Mouse (Mus musculus) embryo, embryonic 10 days (tissue): ENCODE measurements around the gene 1700022I11Rik.
A peak's percentile ranks its signal among the peaks of the same experiment; 100 is the strongest.

ENCODE experiments used
- DNase-seq: peaks from one replicate; pipeline ENCODE4 v3.0.0-alpha.2; 2015; ENCODE audit warnings: low spot score

The 1700022I11Rik gene

GRCm38 (mm10) chr4:42969304-42969703 is at the start of gene 1700022I11Rik:
Gene 1700022I11Rik, plus strand, starts transcription at chr4:42969604.
- no peak for DNase-seq

DNA sequence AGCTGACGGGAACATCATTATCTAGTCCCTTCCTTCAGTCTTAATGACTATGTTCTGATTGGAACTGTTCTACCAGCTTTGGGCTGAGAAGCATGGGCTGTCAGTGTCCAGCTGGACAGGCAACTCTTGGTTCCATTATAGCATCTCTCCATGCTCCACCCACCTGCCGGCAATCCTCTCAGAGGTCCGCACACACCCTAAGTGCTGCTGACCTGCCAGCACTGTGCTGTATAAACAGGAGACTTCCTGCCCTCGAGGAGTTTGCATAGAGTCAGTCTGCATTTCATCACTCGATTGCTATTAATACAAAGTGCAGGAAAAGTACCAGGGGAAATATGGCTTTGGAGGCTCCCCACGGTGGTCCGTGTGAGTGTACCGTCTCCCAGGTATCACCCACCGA is 48.7 kb upstream of the 1700022I11Rik start:
- no peak for DNase-seq

DNA sequence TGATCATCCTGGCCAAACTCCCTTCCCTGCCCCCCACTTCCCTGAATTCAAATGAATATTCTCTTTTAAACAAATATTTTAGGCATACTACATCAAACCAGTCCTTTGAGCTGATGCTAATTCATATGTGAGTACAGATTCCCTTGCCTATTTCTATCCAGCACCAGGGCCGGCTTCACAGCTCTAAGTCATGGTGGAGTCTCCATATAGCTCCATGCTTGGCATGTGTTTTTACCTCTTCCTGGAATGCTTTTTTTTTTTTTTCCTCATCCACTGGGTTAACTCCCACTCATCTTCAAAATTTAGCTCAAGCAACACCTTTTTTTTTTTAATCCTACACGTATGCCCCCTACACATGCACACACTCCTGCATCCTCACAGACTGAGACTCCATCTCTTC is 47.9 kb upstream of the 1700022I11Rik start:
- DNase-seq = no peak

- no peak for DNase-seq
Measured at GRCm38 (mm10) chr4:42922056-42922455, 47.3 kb upstream of the 1700022I11Rik start.

- DNase-seq = no peak
Measured at GRCm38 (mm10) chr4:42922461-42922860, 46.9 kb upstream of the 1700022I11Rik start.

DNA sequence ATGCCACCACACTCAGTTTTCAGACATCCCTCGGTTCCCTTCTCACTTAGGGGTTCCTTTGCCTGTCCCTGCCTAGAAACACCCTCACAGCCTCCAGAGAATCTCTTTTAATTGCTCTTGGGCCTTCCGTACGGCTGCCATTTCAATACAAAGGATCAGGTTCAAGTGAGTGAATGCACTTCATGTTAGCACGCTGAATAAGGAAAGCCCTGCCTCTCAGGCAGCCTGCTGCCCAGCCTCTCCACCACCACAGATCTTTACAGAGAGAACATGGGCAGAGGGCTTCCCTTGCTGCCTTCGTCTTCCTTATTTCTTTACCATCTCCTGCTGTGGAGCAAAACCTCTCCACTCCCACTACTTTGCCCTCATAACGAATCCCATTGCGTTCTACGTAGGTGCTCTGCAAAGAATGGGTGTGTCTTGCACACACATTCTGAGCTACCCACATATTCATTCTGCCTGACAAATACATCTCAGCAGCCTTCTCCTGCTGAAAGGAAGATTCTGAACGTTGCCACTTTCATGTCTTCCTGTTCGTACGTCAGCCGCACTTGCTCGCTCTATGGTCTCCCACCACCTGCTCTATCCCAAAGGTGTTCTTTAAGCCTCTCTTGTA is 45.2 kb upstream of the 1700022I11Rik start:
- no peak for DNase-seq

- no peak for DNase-seq
Measured at GRCm38 (mm10) chr4:42928209-42928608, 41.2 kb upstream of the 1700022I11Rik start.

DNA sequence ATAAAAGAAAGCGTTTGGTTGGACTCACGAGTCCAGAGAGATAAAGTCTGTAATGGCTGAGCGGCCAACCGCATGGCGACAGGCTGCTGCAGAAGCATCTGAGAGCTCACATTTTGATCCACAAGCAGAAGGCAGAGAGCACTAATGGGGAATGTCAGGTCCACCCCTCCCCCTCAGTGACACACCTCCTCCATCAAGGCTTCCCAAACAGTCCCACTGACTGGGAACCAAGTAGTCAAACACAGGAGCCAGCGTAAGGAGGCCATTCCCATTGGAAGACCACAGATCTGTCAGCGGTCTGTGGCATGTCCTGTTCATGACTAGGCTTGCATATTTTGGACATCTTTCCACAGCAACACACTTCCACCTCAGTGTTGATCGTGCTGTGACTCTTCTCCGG is 40.5 kb upstream of the 1700022I11Rik start:
- no peak for DNase-seq

- no peak for DNase-seq
Measured at GRCm38 (mm10) chr4:42932229-42932969, 37.0 kb upstream of the 1700022I11Rik start.

- DNase-seq = peak; percentile 83
Measured at GRCm38 (mm10) chr4:42933630-42934029, 35.8 kb upstream of the 1700022I11Rik start.

- DNase-seq = no peak
Measured at GRCm38 (mm10) chr4:42941396-42941795, 28.0 kb upstream of the 1700022I11Rik start.

DNA sequence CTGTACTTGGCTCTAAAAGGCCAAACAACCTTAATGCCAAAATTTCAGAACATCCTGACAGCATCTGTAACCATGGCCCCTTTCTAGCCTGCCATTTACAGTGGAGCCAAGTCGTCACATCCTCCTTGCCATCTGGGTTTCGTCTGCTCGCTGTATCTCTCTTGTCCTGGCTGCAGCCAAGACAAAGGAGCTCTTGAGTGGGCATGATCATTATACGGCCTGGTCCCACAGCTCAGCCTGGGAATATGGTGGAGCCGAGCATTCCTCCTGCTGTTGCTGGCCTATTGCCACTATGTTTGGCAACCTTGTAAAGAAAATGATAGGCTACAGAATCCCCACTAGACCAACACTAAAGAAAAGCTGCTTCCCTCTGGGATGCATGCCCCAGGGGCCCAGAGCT is 26.1 kb upstream of the 1700022I11Rik start:
- DNase-seq = no peak

DNA sequence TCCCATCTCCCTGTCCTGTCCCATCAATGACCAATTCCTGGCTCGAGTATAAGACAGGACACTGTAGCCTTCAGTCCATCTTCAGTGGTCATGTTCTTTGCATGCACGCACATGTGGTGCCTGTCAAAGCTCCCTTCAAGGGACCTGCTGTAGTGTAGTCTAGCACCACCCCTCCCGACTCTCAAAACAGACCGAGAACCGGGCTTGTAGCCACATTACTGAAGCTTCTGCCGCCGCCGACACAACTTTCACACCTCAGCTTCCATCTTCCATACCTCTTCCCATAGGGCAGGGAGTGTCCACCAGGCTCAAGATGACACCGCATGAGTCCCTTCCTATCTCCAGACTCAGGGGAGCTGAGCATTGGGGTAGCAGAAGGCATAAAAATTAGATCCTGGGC is 25.2 kb upstream of the 1700022I11Rik start:
- no peak for DNase-seq

GRCm38 (mm10) chr4:42945043-42945442 is 24.4 kb upstream of the 1700022I11Rik start:
- peak; percentile 77 for DNase-seq

GRCm38 (mm10) chr4:42945445-42945844 is 24.0 kb upstream of the 1700022I11Rik start:
- no peak for DNase-seq

DNA sequence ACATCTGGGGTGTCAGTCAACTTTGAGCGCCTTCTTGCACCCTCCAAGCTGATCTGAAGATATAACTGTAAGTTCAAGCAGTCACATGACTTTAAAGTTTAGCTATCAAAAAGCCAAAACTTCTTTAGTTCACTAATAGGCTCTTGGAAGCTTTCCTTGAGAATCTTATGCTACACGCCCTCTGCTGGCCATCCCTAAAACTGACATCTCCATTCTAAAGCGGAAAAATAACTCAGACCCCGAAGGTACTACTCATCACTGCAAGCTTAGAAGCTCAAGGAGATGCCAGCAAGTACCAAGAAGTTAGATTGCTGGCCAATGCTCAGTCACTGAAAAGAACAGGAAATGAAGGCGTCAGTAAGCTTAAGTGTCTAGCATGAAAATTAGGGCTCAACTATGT is 23.5 kb upstream of the 1700022I11Rik start:
- DNase-seq = peak; percentile 81

DNA sequence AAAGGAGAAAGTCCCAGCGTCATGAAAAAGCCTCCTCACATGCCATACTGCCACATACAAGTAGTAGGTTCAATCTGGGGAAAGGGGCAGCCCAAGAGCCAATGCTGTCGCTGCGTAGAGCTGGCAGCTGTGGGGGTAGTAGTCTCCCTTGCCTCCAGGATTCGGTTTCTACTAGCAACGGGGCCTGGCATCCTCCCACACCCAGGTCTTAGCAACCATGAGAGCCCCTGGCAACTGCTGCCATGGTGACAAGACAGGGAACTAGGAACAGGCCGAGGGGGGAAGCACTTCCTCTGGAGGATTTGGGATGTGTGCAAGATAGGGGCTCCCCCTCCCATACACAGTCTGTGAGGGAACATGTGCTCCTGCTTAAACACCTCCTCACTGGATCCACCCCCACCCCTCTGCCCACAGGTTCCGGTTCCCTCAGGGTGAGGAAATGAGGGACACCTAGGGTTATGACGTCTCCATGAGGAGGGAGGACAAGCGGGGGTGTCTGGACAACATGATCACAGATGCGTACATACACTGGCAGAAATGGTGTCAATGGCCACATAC is 22.6 kb upstream of the 1700022I11Rik start:
- DNase-seq = peak; percentile 43

DNA sequence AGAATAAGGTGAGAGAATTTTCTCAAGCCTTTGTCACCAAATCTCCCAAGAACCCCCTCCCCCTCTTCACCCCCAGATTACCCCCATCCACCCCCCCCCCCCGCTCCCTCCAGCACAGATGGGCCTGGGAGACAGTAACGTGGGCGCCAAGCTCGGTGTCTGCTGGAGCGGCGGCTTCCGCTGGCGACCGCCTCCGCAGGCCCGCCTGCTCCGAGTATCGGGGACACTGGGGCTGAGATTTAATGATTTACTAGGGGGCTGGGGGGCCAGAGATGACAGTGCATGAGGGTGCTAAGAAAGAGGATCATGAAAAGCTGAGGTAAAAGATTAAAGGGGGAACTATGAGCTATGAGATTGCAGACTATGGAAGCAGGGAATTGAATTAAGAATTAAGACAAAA is 20.9 kb upstream of the 1700022I11Rik start:
- no peak for DNase-seq

DNA sequence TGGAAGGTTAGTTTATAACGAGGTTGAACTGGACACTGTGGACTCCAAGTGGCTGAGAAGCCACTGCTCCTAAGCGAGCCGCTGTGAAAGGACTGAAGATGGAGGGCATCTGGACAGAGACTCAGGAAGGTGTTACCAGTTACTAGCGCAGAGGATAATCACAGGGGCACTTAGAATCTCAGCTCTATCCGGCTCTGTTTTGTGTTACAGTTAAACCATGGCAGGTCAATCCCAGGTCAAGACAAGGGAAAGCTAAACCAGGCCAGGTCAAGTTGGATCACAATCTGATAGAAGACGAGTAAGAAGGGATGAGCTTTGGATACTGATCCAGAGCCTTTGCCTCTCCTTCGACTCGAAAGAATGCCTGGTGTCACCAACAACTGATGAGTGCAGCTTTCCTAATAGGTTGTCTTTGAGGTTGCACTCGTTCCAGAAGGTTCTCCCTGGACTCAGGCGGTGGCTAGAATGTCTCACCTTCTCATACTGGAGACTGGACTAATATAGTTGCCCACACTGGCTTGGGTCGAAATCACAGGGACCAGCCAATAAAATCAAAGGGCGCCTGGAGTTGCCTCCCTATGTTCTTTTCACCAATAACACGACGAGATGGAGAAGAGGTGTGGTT is 20.2 kb upstream of the 1700022I11Rik start:
- no peak for DNase-seq

- peak; percentile 96 for DNase-seq
Measured at GRCm38 (mm10) chr4:42949676-42950051, 19.7 kb upstream of the 1700022I11Rik start, which contains the start of gene Dnajb5. Gene Dnajb5, plus strand, starts transcription at chr4:42949814.

GRCm38 (mm10) chr4:42950065-42950558 is 19.3 kb upstream of the 1700022I11Rik start:
- peak; percentile 81 for DNase-seq
